8 mouse cellular contexts compared by ENCODE assay signal in the genomic region with DNA sequence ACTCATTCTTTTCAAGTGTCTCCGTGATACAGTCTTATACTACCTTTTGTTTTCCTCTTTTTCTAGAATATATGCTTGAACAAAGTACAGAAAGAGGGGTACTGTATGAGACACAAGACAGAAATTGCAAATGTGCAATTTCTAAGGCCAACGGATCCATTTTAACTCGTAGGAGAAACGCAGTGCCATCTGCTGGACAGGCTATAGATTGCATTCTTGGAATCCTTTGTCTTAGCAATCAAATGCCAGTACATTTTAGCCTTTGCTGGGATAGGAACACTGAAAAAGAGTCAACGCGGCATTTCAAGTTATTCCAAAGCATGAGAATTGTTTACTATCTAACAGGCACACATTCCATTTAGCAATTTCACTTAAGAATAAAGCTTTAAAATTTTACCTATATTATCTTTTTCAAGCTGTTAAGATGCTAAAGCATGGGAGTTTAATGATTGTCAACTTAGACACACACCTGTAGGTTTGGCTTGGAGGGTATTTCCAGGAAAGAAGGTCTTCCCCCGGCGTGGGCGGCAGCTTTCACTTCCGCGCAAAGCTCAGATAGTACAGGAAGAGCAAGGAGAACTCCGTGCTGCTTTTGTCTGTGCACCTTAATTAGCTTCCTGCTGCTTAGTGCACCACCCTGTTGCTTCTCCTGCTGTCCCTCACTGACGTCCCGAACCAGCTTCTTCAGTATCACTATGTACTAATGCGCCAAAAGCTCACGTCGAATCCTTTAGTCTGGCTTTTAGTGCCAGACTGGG. TPM values are rescaled to one million over a fixed set of nuclear protein-coding genes. Genes with fewer than 3 reads are reported as not detected.
DNase-seq lines count a peak whose midpoint lies in the region; ATAC-seq and TF ChIP-seq lines count a peak whose summit lies in the region.

No protein-coding gene starts in this region.

- no peaks in the 10 kb centered on the region; the same call in 1 of the 2 replicates for H3K4me1 ChIP-seq in bone marrow, adult 2 months (ENCODE audit: control insufficient read depth, insufficient read depth, low read length)
- H3K4me1 ChIP-seq in embryonic facial prominence, embryonic 13.5 days: no peaks in the 10 kb centered on the region
- H3K4me1 ChIP-seq in heart, embryonic 15.5 days (replicated peaks): no peaks in the 10 kb centered on the region
- no peaks in the 10 kb centered on the region for H3K4me1 ChIP-seq in kidney, postnatal 0 days (replicated peaks; ENCODE audit: insufficient read depth, low read length)
- H3K4me1 ChIP-seq in liver, embryonic 14.5 days (replicated peaks; ENCODE audit: control insufficient read depth in 2 of 2, insufficient read depth in 2 of 2, low read length in 1 of 2): no peaks in the 10 kb centered on the region
- no peaks in the 10 kb centered on the region for H3K4me1 ChIP-seq in stomach, embryonic 14.5 days (ENCODE audit: control insufficient read depth, insufficient read depth, low read length)

- no peak; the same call in 1 of the 2 replicates for ATAC-seq in embryonic facial prominence, embryonic 13.5 days (ENCODE audit: insufficient number of reproducible peaks, insufficient read depth, low FRiP score, low TSS enrichment, low read depth)
- ATAC-seq in heart, embryonic 15.5 days (replicated peaks; ENCODE audit: insufficient number of reproducible peaks, insufficient read depth, low FRiP score, low read depth): no peak
- peak; percentile 46; the same call in 1 of the 2 replicates for ATAC-seq in kidney, postnatal 0 days (replicated peaks; ENCODE audit: low FRiP score, low read depth)
- no peak for ATAC-seq in liver, embryonic 14.5 days (ENCODE audit: insufficient read depth)
- peak; percentile 71; the same call in 1 of the 2 replicates for ATAC-seq in stomach, embryonic 14.5 days (ENCODE audit: insufficient number of reproducible peaks, insufficient read depth, low FRiP score, low read depth)

- no peak for TF ChIP-seq EP300 in liver, embryonic 14.5 days (IDR thresholded peaks at IDR 0.05; ENCODE audit: low read depth)

- under 1% methylated on average over 17 of the region's 17 CpGs for WGBS in bone marrow, adult 2 months
- 1% methylated on average over 17 of the region's 17 CpGs for WGBS in embryonic facial prominence, embryonic 13.5 days
- WGBS in heart, embryonic 15.5 days: under 1% methylated on average over 17 of the region's 17 CpGs
- WGBS in kidney, postnatal 0 days: 1% methylated on average over 17 of the region's 17 CpGs
- WGBS in liver, embryonic 14.5 days (ENCODE audit: insufficient replicate concordance): under 1% methylated on average over 17 of the region's 17 CpGs
- under 1% methylated on average over 17 of the region's 17 CpGs for WGBS in stomach, embryonic 14.5 days

- H3K27ac ChIP-seq in bone marrow, adult 2 months (ENCODE audit: control insufficient read depth, insufficient read depth, low read depth, low read length, poor library complexity): no peak overlapping the region
- no peak overlapping the region for H3K27ac ChIP-seq in embryonic facial prominence, embryonic 13.5 days
- H3K27ac ChIP-seq in heart, embryonic 15.5 days: no peak overlapping the region
- H3K27ac ChIP-seq in kidney, postnatal 0 days: no peak overlapping the region
- no peak overlapping the region for H3K27ac ChIP-seq in liver, embryonic 14.5 days
- H3K27ac ChIP-seq in stomach, embryonic 14.5 days (ENCODE audit: low read length): no peak overlapping the region

- no peaks in the 10 kb centered on the region for H3K36me3 ChIP-seq in embryonic facial prominence, embryonic 13.5 days
- H3K36me3 ChIP-seq in heart, embryonic 15.5 days: no peaks in the 10 kb centered on the region
- no peaks in the 10 kb centered on the region for H3K36me3 ChIP-seq in kidney, postnatal 0 days (ENCODE audit: insufficient read depth, low read length)
- H3K36me3 ChIP-seq in liver, embryonic 14.5 days (replicated peaks; ENCODE audit: control insufficient read depth, insufficient read depth, low read depth): no peaks in the 10 kb centered on the region
- no peaks in the 10 kb centered on the region for H3K36me3 ChIP-seq in stomach, embryonic 14.5 days (ENCODE audit: control insufficient read depth, insufficient read depth, low read length)

- H3K27me3 ChIP-seq in embryonic facial prominence, embryonic 13.5 days: no peaks in the 10 kb centered on the region
- no peaks in the 10 kb centered on the region for H3K27me3 ChIP-seq in heart, embryonic 15.5 days
- no peaks in the 10 kb centered on the region for H3K27me3 ChIP-seq in kidney, postnatal 0 days (ENCODE audit: insufficient read depth, low read length)
- no peaks in the 10 kb centered on the region for H3K27me3 ChIP-seq in liver, embryonic 14.5 days (ENCODE audit: control insufficient read depth, insufficient read depth, low read length)
- H3K27me3 ChIP-seq in stomach, embryonic 14.5 days (ENCODE audit: control insufficient read depth, insufficient read depth, low read length): no peaks in the 10 kb centered on the region

- no peaks in the 10 kb centered on the region for H3K9me3 ChIP-seq in embryonic facial prominence, embryonic 13.5 days
- no peaks in the 10 kb centered on the region for H3K9me3 ChIP-seq in heart, embryonic 15.5 days (replicated peaks)
- no peaks in the 10 kb centered on the region for H3K9me3 ChIP-seq in kidney, postnatal 0 days (replicated peaks; ENCODE audit: low read length)
- no peaks in the 10 kb centered on the region for H3K9me3 ChIP-seq in liver, embryonic 14.5 days (ENCODE audit: control insufficient read depth, low read length)
- no peaks in the 10 kb centered on the region for H3K9me3 ChIP-seq in stomach, embryonic 14.5 days (ENCODE audit: control insufficient read depth, low read depth, low read length)

- H3K4me3 ChIP-seq in bone marrow, adult 2 months (replicated peaks; ENCODE audit: control insufficient read depth, low read depth, low read length): peak overlapping the region; percentile 55
- peak overlapping the region; percentile 52 for H3K4me3 ChIP-seq in embryonic facial prominence, embryonic 13.5 days
- peak overlapping the region; percentile 58 for H3K4me3 ChIP-seq in heart, embryonic 15.5 days
- peak overlapping the region; percentile 45 for H3K4me3 ChIP-seq in kidney, postnatal 0 days (replicated peaks; ENCODE audit: low read depth, low read length)
- peak overlapping the region; percentile 51 to 62 for H3K4me3 ChIP-seq in liver, embryonic 14.5 days (ENCODE audit: insufficient read depth in 1 of 2, low read depth in 2 of 2, low read length in 2 of 2)
- H3K4me3 ChIP-seq in stomach, embryonic 14.5 days (ENCODE audit: low read depth, low read length): peak overlapping the region; percentile 33

- DNase-seq in CD8-positive naive resting alpha-beta T cell, adult 2 months (ENCODE audit: low read depth in 2 of 2, low spot score in 2 of 2): peak; percentile 25 to 54
- peak; percentile 92 for DNase-seq in kidney, postnatal 0 days (ENCODE audit: low spot score)
- DNase-seq in liver, embryonic 14.5 days (ENCODE audit: low read depth in 3 of 3, low spot score in 3 of 3): peak; percentile 13 to 41 (median 20)
- DNase-seq in neural tube, embryonic 10.5 days (ENCODE audit: extremely low spot score, low spot score): peak; percentile 64

- peak overlapping the region; percentile 70 for H3K4me2 ChIP-seq in embryonic facial prominence, embryonic 13.5 days
- H3K4me2 ChIP-seq in heart, embryonic 15.5 days: peak overlapping the region; percentile 82
- H3K4me2 ChIP-seq in kidney, postnatal 0 days (ENCODE audit: low read length): peak overlapping the region; percentile 88
- peak overlapping the region; percentile 67 for H3K4me2 ChIP-seq in liver, embryonic 14.5 days (ENCODE audit: low read depth)
- peak overlapping the region; percentile 69 for H3K4me2 ChIP-seq in stomach, embryonic 14.5 days (replicated peaks; ENCODE audit: low read depth, low read length)

- peak; percentile 47; the same call in 1 of the 2 replicates for TF ChIP-seq CTCF in bone marrow, adult 2 months (IDR thresholded peaks at IDR 0.05; ENCODE audit: control insufficient read depth, insufficient read depth, low read length)
- TF ChIP-seq CTCF in kidney, postnatal 0 days (IDR thresholded peaks at IDR 0.05; ENCODE audit: low read depth): peak; percentile 95
- peak; percentile 75 for TF ChIP-seq CTCF in liver, embryonic 14.5 days (IDR thresholded peaks at IDR 0.05; ENCODE audit: low read depth)

- H3K9ac ChIP-seq in embryonic facial prominence, embryonic 13.5 days: peak overlapping the region; percentile 75
- peak overlapping the region; percentile 52 for H3K9ac ChIP-seq in heart, embryonic 15.5 days
- peak overlapping the region; percentile 61; the same call in 1 of the 2 replicates for H3K9ac ChIP-seq in kidney, postnatal 0 days (ENCODE audit: low read depth, low read length)
- H3K9ac ChIP-seq in liver, embryonic 14.5 days (replicated peaks): peak overlapping the region; percentile 23; the same call in 1 of the 2 replicates
- peak overlapping the region; percentile 7; the same call in 1 of the 2 replicates for H3K9ac ChIP-seq in stomach, embryonic 14.5 days (replicated peaks; ENCODE audit: low read depth, low read length)

- no peak for TF ChIP-seq POLR2A in bone marrow, adult 2 months (IDR thresholded peaks at IDR 0.05; ENCODE audit: borderline replicate concordance, control insufficient read depth, low read depth, low read length)

RNA-seq across cellular contexts. Expression of gene Gm8251, which starts 19.8 kb away (rescaled TPM):
- polyA plus RNA-seq in bone marrow, adult 2 months (2011; ENCODE audit: insufficient read depth, insufficient read length, low replicate concordance, missing spikeins): 0.43 and 0.92 TPM in 2 replicates
- polyA plus RNA-seq in embryonic facial prominence, embryonic 13.5 days (2015; fragmentation: Nextera tagmentation; extraction: Ambion mirVana): 0.12 and 0.15 TPM in 2 replicates
- polyA plus RNA-seq in heart, embryonic 15.5 days (2015; fragmentation: Nextera tagmentation; extraction: Ambion mirVana): 0.03 TPM in 1 of 2 replicates, not detected in the other
- polyA plus RNA-seq in kidney, postnatal 0 days (2015; fragmentation: Nextera tagmentation; extraction: Ambion mirVana): 0.03 TPM in 1 of 2 replicates, not detected in the other
- 0.23 and 0.40 TPM in 2 replicates for polyA plus RNA-seq in liver, embryonic 14.5 days (2012; rRNA removed)
- 0.11 and 0.19 TPM in 2 replicates for polyA plus RNA-seq in liver, embryonic 14.5 days (2014; fragmentation: Nextera tagmentation; extraction: Ambion mirVana)
- 0.14 and 0.23 TPM in 2 replicates for polyA plus RNA-seq in stomach, embryonic 14.5 days (2014; fragmentation: Nextera tagmentation; extraction: Ambion mirVana)

RNA-seq across cellular contexts. Expression of gene Mettl21c, which starts 22.1 kb away (rescaled TPM):
- polyA plus RNA-seq in bone marrow, adult 2 months (2011; ENCODE audit: insufficient read depth, insufficient read length, low replicate concordance, missing spikeins): not detected in 2 replicates
- 0.95 and 1.4 TPM in 2 replicates for polyA plus RNA-seq in embryonic facial prominence, embryonic 13.5 days (2015; fragmentation: Nextera tagmentation; extraction: Ambion mirVana)
- polyA plus RNA-seq in heart, embryonic 15.5 days (2015; fragmentation: Nextera tagmentation; extraction: Ambion mirVana): 0.14 and 0.44 TPM in 2 replicates
- polyA plus RNA-seq in kidney, postnatal 0 days (2015; fragmentation: Nextera tagmentation; extraction: Ambion mirVana): 0.18 and 0.25 TPM in 2 replicates
- 0.02 TPM in 1 of 2 replicates, not detected in the other for polyA plus RNA-seq in liver, embryonic 14.5 days (2012; rRNA removed)
- polyA plus RNA-seq in liver, embryonic 14.5 days (2014; fragmentation: Nextera tagmentation; extraction: Ambion mirVana): 0.04 TPM in 1 of 2 replicates, not detected in the other
- 0.48 and 0.88 TPM in 2 replicates for polyA plus RNA-seq in stomach, embryonic 14.5 days (2014; fragmentation: Nextera tagmentation; extraction: Ambion mirVana)

Comparison
In these comparisons a context has a peak if more than half of its experiments do, and no peak if none do; other contexts are left out.
1. DNase-seq: peak in every context shown above with its lines; median percentile 92 in kidney, postnatal 0 days; 64 in neural tube, embryonic 10.5 days; 40 in CD8-positive naive resting alpha-beta T cell, adult 2 months; 20 in liver, embryonic 14.5 days.
2. ATAC-seq: peak in kidney, postnatal 0 days (single experiment) and stomach, embryonic 14.5 days (single experiment); none in embryonic facial prominence, embryonic 13.5 days (single experiment), heart, embryonic 15.5 days (single experiment) and liver, embryonic 14.5 days (single experiment).
3. H3K9ac ChIP-seq: peak in every context shown above with its lines; median percentile 75 in embryonic facial prominence, embryonic 13.5 days; 61 in kidney, postnatal 0 days; 52 in heart, embryonic 15.5 days; 23 in liver, embryonic 14.5 days; 7 in stomach, embryonic 14.5 days.
4. Peak in every context shown above with its lines, with median percentiles within 50 percentile points of each other: H3K4me3 ChIP-seq, CTCF ChIP-seq and H3K4me2 ChIP-seq.